Mouse (Mus musculus) C2C12 (cell line): ENCODE measurements around the gene Nlrc4.

Experiments used
- MYOD1 ChIP-seq: IDR thresholded peaks from one replicate; pipeline ENCODE4 v1.6.1; 2011; ENCODE audit warnings: low read depth; ENCODE audit not compliant: control insufficient read depth, insufficient read length
- USF1 ChIP-seq: IDR thresholded peaks from one replicate; pipeline ENCODE4 v1.6.1; 2011; ENCODE audit warnings: low read depth, mild to moderate bottlenecking, control low read depth, moderate library complexity

GRCm38 (mm10) chr17:74480361-74481069, 21.6 kb upstream of the Nlrc4 start:
- peak; percentile 53 for TF ChIP-seq MYOD1
- TF ChIP-seq USF1 = no peak
